Mouse (Mus musculus) erythroblast, adult 5-6 weeks (primary cell): Measurements from ENCODE around the gene Ccdc3. TPM values are rescaled to one million over a fixed set of nuclear protein-coding genes. Genes with fewer than 3 reads are reported as not detected.
"Not testable (repeated sequence)": the region's sequence is repeated elsewhere in the genome, so short reads cannot be mapped to it uniquely, and the experiment has no call there.

Experiments used
- ATAC-seq: replicated peaks from 2 replicates; pipeline ENCODE4 v1.8.0; 2016; ENCODE audit warnings: moderate number of reproducible peaks, mild to moderate bottlenecking, moderate TSS enrichment, inconsistent platforms; ENCODE audit not compliant: poor library complexity, low FRiP score, severe bottlenecking
- total RNA-seq, 2 experiments: library from RNA; stranded (forward) in 1 of 2; stranded (reverse) in 1 of 2; fragments of 150-400 nt in 1 of 2; fragments of 200-764, 138-1000 nt in 1 of 2; gene quantifications; 2 replicates each; pipeline versions ENCODE4 v1.2.3 to v1.2.4; 2015 to 2017; ENCODE audit warnings: low replicate concordance in 2 of 2

Ccdc3 gene
- total RNA-seq, 2 experiments from 2014 or later: not detected

- ATAC-seq: no peak
Observed at GRCm38 (mm10) chr2:5203146-5203545, 65.6 kb downstream of the Ccdc3 start.

GRCm38 (mm10) chr2:5204941-5205340 is 67.4 kb downstream of the Ccdc3 start:
- no peak for ATAC-seq

- no peak for ATAC-seq
Observed at GRCm38 (mm10) chr2:5206651-5207050, 69.1 kb downstream of the Ccdc3 start.

GRCm38 (mm10) chr2:5214581-5214980 is 77.0 kb downstream of the Ccdc3 start:
- no peak for ATAC-seq

GRCm38 (mm10) chr2:5215252-5215815 is 77.8 kb downstream of the Ccdc3 start:
- no peak for ATAC-seq

- ATAC-seq: no peak
Observed at GRCm38 (mm10) chr2:5219206-5219605, 81.6 kb downstream of the Ccdc3 start.

GRCm38 (mm10) chr2:5219847-5220375 is 82.3 kb downstream of the Ccdc3 start:
- ATAC-seq: no peak

GRCm38 (mm10) chr2:5222571-5222970 is 85.0 kb downstream of the Ccdc3 start:
- ATAC-seq: no peak

GRCm38 (mm10) chr2:5236846-5237482 is 99.4 kb downstream of the Ccdc3 start:
- ATAC-seq: no peak

GRCm38 (mm10) chr2:5237870-5238269 is 100.3 kb downstream of the Ccdc3 start:
- no peak for ATAC-seq

GRCm38 (mm10) chr2:5239492-5239891 is 101.9 kb downstream of the Ccdc3 start:
- ATAC-seq: no peak

GRCm38 (mm10) chr2:5241469-5241897 is 103.9 kb downstream of the Ccdc3 start:
- ATAC-seq: no peak

GRCm38 (mm10) chr2:5249199-5249598 is 111.6 kb downstream of the Ccdc3 start:
- ATAC-seq: not testable (repeated sequence)

GRCm38 (mm10) chr2:5249969-5250368 is 112.4 kb downstream of the Ccdc3 start:
- no peak for ATAC-seq

- no peak for ATAC-seq
Observed at GRCm38 (mm10) chr2:5258250-5258649, 120.7 kb downstream of the Ccdc3 start.

- no peak for ATAC-seq
Observed at GRCm38 (mm10) chr2:5262279-5262678, 124.7 kb downstream of the Ccdc3 start.

GRCm38 (mm10) chr2:5267980-5268379 is 130.4 kb downstream of the Ccdc3 start:
- ATAC-seq: no peak

Other genes with a start within 250 kb of the Ccdc3 start
- gene Phyh, start 218.8 kb upstream of the Ccdc3 start, total RNA-seq (2015; ENCODE audit: low replicate concordance): 28.0 and 31.1 TPM in 2 replicates
- gene Phyh, start 218.8 kb upstream of the Ccdc3 start, total RNA-seq (2017; ENCODE audit: low replicate concordance): 7.5 and 14.3 TPM in 2 replicates
- gene Ucma, start 161.7 kb upstream of the Ccdc3 start, total RNA-seq (2015; ENCODE audit: low replicate concordance): not detected in 2 replicates
- gene Ucma, start 161.7 kb upstream of the Ccdc3 start, total RNA-seq (2017; ENCODE audit: low replicate concordance): not detected in 2 replicates
- 22.2 and 36.1 TPM in 2 replicates for gene Mcm10, start 125.0 kb upstream of the Ccdc3 start, total RNA-seq (2015; ENCODE audit: low replicate concordance)
- 33.5 and 51.6 TPM in 2 replicates for gene Mcm10, start 125.0 kb upstream of the Ccdc3 start, total RNA-seq (2017; ENCODE audit: low replicate concordance)
- gene Optn, start 73.7 kb upstream of the Ccdc3 start, total RNA-seq (2015; ENCODE audit: low replicate concordance): 111 and 123 TPM in 2 replicates
- gene Optn, start 73.7 kb upstream of the Ccdc3 start, total RNA-seq (2017; ENCODE audit: low replicate concordance): 325 and 443 TPM in 2 replicates